ENCODE assay signal across 15 mouse cellular contexts in the genomic region with DNA sequence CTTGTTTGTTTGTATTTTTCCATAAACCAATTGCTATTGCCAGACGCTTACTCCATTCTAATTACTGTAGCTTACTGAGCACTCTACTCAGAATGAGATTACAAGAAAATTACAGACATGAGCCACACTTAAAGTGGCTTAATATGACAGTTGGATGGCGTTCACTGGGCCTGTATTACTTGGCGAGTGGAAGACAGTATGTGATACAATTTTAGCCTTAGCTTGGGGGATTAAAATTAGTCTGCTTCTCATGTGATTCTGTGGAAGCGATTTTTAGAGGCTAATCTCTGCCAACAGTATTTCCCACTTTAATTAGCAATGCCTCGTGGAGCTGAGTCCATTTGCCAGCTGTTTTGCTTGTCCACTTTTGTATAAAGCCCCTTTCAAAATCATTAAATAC.
"Had no signal": no experiment of that assay in that cellular context is flagged by ENCODE, and none has a peak within 500 bp of the region (broad histone marks: within the 10 kb centered on the region; RNA-seq: fewer than 3 reads in every experiment).

No protein-coding gene starts in this region.

- H3K4me3 ChIP-seq: layer of hippocampus, adult 2 months; limb, embryonic 13.5 days; liver, embryonic 12.5 days; midbrain, embryonic 12.5 days; myocyte; neural tube, embryonic 15.5 days had no signal

- H3K4me2 ChIP-seq: limb, embryonic 13.5 days; liver, embryonic 12.5 days; lung, embryonic 14.5 days; midbrain, embryonic 12.5 days; neural tube, embryonic 15.5 days had no signal

- DNase-seq: kidney, adult 18-20 months; kidney, postnatal 10 days; kidney, postnatal 4 days; left cerebral cortex, postnatal 4 days; lung, embryonic 14.5 days; lung, postnatal 10 days; lung, postnatal 4 days; right cerebral cortex, postnatal 14 days; thymus, postnatal 4 days had no signal

- H3K9me3 ChIP-seq: limb, embryonic 13.5 days; liver, embryonic 12.5 days; midbrain, embryonic 12.5 days; neural tube, embryonic 15.5 days had no signal

- H3K27me3 ChIP-seq: limb, embryonic 13.5 days; liver, embryonic 12.5 days; midbrain, embryonic 12.5 days; neural tube, embryonic 15.5 days had no signal

- H3K9ac ChIP-seq: limb, embryonic 13.5 days; liver, embryonic 12.5 days; lung, embryonic 14.5 days; midbrain, embryonic 12.5 days; neural tube, embryonic 15.5 days had no signal

- H3K4me1 ChIP-seq: limb, embryonic 13.5 days; liver, embryonic 12.5 days; midbrain, embryonic 12.5 days; neural tube, embryonic 15.5 days had no signal

- H3K27ac ChIP-seq: layer of hippocampus, adult 2 months; limb, embryonic 13.5 days; liver, embryonic 12.5 days; midbrain, embryonic 12.5 days; neural tube, embryonic 15.5 days had no signal

- ATAC-seq: liver, embryonic 12.5 days had no signal

- H3K36me3 ChIP-seq: limb, embryonic 13.5 days; liver, embryonic 12.5 days; midbrain, embryonic 12.5 days; neural tube, embryonic 15.5 days had no signal
